Mouse (Mus musculus) layer of hippocampus, adult 11-12 months (tissue): ENCODE results near the gene 4930402H24Rik.
"Not testable (repeated sequence)": the region's sequence is repeated elsewhere in the genome, so short reads cannot be mapped to it uniquely, and the experiment has no call there.

Source experiments
- DNase-seq: peaks from one replicate; pipeline ENCODE4 v3.0.0; 2022; ENCODE audit warnings: low spot score

Gene 4930402H24Rik

GRCm38 (mm10) chr2:130851363-130852246, 54.6 kb downstream of the 4930402H24Rik start:
- no peak for DNase-seq

DNA sequence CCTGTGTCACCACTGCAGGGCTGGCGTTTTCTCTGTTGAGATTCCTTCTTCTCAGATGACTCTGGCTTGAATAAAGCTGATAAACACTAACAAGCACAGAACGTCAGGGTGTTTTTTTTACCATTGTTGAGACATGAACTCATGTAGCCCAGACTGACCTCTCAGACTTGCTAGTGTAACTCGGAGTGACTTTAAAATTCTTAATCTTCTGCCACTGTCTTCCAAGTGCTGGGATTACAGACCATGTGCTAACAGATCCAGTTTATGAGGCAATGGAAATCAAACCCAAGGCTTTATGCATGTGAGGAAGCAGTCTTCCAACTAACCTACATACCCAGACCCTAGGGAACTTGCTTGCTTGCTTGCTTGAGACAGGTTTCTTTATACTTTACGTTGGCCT, 56.5 kb downstream of the 4930402H24Rik start:
- DNase-seq: no peak

DNA sequence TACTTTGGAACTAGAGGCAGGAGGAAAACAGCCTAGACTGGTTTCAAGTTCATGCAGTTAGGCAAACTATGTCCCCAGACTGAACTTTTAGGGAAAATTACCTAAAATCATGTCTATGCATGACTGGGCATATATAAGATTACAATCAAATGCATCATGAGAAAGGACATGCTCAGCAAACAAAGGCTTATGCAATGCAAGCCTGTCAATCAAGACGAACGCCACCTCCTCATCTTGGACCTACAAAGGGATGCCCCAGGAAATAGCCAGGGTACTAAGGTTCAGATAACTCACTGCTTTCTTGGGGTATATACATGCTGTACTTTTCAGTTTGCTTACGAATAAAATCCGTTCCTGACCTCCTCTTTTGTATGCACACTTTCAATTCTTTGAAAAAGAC, 57.9 kb downstream of the 4930402H24Rik start:
- no peak for DNase-seq

GRCm38 (mm10) chr2:130843623-130844022, 62.6 kb downstream of the 4930402H24Rik start:
- DNase-seq: no peak

DNA sequence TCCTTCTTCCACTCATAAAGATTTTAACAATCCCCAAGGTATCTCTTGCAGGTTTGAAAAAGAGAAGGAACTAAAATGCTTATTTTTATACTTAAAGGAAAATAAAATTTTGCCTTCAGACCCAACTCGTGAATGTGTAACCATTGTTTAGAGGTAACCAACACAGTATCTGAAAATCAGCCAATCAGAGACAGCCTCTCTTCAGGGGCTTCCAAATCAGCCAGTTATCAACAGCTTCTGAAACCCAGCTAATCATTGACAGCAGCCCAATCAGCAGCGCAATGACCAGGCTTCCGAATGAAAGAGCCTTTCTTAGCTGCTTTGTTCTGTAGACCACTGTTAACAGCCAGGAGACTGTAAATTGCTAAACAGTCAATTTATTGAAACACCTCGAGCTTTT, 65.4 kb downstream of the 4930402H24Rik start:
- peak; percentile 89 for DNase-seq

GRCm38 (mm10) chr2:130839874-130840661, 66.1 kb downstream of the 4930402H24Rik start:
- peak; percentile 77 for DNase-seq

GRCm38 (mm10) chr2:130839528-130839873, 66.7 kb downstream of the 4930402H24Rik start:
- no peak for DNase-seq

- peak; percentile 17 for DNase-seq
These were observed 67.1 kb downstream of the 4930402H24Rik start for GRCm38 (mm10) chr2:130839084-130839483.

DNA sequence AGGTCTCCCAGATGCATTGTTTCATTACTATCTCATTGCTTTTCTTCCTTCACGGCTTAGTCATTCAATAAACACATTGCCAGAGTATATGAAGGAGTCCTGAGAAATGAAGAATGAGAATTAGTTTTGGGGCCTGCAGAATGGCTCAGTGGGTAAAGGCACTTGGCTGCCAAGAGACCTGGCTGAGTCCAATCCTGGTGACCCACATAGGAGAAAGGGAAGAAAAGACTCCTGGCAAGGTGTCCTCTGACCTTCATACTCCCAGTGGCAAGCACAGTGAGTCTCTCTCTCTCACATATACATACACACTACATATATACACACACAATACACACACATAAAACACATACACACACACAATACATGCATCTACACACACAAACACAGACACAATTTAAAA, 68.1 kb downstream of the 4930402H24Rik start:
- DNase-seq: no peak

DNA sequence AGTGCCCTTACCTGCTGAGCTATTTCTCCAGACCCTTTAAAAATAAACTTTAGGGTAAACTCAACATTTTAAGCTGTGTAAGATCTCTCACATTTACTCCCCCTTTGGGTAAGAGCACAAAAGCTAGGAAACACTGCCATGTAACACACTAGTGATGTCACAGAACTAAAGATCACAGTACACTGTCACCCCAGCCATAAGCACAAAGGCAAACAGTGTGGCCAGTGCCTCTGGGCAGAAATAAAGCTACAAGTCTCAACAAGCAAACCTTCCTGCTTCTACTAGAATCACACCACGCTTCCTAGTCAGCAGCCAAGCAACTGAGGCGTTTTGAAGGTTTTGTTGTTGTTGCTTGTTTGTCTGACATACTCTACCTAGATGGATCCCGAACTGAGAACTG, 72.5 kb downstream of the 4930402H24Rik start:
- no peak for DNase-seq

- no peak for DNase-seq
These were observed 73.6 kb downstream of the 4930402H24Rik start for GRCm38 (mm10) chr2:130832582-130832981.

GRCm38 (mm10) chr2:130832012-130832411, 74.2 kb downstream of the 4930402H24Rik start:
- no peak for DNase-seq

DNA sequence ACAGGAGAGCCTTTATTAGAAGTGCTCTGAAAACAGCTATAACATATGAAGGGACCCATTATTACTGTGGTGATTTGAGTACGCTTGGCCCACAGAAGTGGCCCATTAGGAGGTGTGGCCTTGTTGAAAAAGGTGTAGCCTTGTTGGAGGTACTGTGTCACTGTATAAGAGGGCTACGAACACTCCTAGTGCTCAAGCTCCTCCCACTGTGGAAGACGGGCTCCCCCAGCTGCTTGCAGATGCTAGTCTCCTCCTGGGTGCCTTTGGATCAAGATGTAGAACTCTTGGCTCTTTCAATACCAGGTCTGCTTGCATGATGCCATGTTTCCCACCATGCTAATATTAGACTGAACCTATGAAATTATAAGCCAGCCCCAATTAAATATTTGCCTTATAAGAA, 76.0 kb downstream of the 4930402H24Rik start:
- no peak for DNase-seq

GRCm38 (mm10) chr2:130829496-130829895, 76.7 kb downstream of the 4930402H24Rik start:
- DNase-seq: no peak

DNA sequence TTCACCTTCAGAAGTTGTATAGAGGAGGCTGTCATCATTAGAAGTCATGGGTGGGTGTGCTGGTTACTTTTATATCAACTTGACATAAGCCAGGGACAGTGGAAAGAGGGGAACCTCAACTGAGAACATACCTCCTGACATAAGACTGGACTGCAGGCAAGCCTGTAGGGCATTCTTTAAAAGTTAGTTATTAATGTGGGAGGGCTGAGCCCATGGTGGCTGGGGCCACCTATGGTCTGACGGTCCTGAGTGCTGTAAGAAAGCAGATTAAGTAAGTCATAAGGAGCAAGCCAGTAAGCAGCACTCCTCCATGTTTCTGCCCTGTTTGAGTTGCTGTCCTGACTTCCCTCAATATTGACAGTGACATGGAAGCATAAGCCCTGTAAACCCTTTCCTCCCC, 77.5 kb downstream of the 4930402H24Rik start:
- DNase-seq: no peak

GRCm38 (mm10) chr2:130828066-130828465, 78.1 kb downstream of the 4930402H24Rik start:
- DNase-seq: not testable (repeated sequence)

DNA sequence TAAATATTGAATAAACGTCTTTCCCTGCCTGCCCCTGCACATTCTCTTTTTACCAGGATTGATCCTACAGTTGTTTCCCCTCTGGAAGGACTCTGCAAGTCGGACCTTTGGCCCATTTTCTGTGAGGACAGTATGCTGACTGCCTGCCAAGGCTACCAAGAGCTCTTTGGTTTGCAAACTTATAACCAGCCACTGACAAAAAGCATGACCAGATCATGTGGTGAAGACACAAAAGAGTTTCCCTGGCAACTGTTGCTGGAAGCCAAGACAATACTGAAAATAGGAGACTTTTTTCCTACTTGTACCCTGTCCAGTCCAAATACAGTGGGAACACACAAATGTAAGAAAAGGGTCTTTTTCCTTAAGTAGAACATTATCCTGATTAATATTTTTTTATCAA, 78.8 kb downstream of the 4930402H24Rik start:
- peak; percentile 63 for DNase-seq

DNA sequence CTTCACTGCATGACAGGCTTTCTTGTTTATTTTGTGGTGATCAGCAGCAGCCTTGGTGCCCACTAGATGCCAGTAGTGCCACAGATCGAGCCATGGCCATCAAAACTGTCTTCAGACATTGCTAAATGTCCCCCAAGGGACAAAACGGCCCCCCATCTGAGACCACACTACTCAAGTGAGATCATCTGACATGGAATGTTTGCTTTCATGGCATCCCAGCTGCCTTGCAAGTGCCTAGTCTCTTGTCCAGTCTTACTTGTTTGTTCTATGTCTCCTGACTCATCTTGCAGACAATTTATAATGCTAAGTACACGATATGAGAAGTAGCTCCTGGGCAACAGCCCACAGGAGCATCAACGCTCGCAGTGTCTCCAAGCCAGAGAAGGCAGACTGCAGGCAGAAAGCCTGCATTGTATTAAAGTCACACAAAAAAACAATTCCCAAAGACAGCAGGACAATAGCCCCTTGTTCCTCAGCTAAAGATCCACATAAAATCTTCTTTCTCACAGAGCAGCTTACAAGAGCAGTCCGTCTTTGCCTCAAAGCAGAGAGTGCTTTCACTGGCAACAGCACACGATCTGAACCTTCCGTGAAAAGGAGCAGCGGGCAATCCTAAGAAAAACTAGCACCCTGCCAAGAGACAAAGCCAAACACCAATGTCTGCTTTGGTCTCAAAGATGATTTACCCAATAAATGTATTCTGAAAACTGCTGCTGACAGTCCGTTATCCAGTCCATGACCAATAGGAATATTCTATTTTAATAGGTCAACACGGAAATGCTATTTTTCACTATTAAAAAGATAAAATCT, 87.2 kb downstream of the 4930402H24Rik start:
- peak; percentile 66 for DNase-seq

DNA sequence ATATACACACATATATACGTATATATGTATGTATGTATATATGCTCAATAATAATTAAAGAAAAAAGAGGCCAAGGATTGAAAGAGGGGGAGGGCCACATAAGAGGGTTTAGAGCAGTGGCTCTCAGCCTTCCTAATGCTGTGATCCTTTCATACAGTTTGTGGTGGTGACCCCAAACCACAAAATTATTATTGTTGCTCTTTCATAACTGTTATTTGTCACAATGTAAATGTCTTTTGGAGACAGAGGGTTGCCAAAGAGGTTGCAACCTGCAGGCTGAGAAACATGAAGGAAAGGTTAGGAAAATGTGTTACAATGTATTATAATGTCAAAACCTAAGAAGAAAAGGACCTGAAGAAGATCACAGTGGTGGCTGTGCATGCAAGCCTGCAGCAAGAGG, 88.3 kb downstream of the 4930402H24Rik start:
- no peak for DNase-seq

- no peak for DNase-seq
These were observed 90.0 kb downstream of the 4930402H24Rik start for GRCm38 (mm10) chr2:130816205-130816604.

- no peak for DNase-seq
These were observed 91.7 kb downstream of the 4930402H24Rik start for GRCm38 (mm10) chr2:130814492-130814891.

GRCm38 (mm10) chr2:130813729-130814128, 92.5 kb downstream of the 4930402H24Rik start:
- DNase-seq: no peak
